Mouse (Mus musculus) lung, adult 2 months (tissue): ENCODE results near the gene Slc4a5. TPM values are rescaled to one million over a fixed set of nuclear protein-coding genes. Genes with fewer than 3 reads are reported as not detected.

Experiments used
- DNase-seq: peaks from one replicate; pipeline ENCODE4 v3.0.0; 2022
- H3K4me1 ChIP-seq: fragments of 200-500 bp; 2 replicates; pipeline ENCODE4 v1.6.1; 2011; ENCODE audit warnings: low read length; ENCODE audit not compliant: control insufficient read depth, insufficient read depth
- H3K4me3 ChIP-seq: fragments of 200-500 bp; replicated peaks from 2 replicates; pipeline ENCODE3; 2011; ENCODE audit warnings: low read depth, mild to moderate bottlenecking, control low read depth, low read length; ENCODE audit errors: extremely low read depth
- CTCF ChIP-seq: fragments of 200-500 bp; IDR thresholded peaks from 2 replicates; pipeline ENCODE4 v1.5.1; 2011; ENCODE audit warnings: mild to moderate bottlenecking, low read length, control low read depth; ENCODE audit not compliant: insufficient read depth
- POLR2A ChIP-seq: fragments of 200-500 bp; IDR thresholded peaks from 2 replicates; pipeline ENCODE4 v1.6.1; 2011; ENCODE audit warnings: low read depth, mild to moderate bottlenecking, control low read depth, low read length, borderline replicate concordance; ENCODE audit errors: extremely low read depth
- WGBS: fragments of 180-500 bp; shearing (Covaris S2); methylation state at CpG from one replicate; pipeline ENCODE4 v1.1.7; 2018; 5-methylcytosine and 5-hydroxymethylcytosine counted together
- polyA plus RNA-seq: library from polyadenylated mRNA; depleted of rRNA; stranded (reverse); fragments of >200 nt; gene quantifications from 2 replicates; pipeline ENCODE4 v1.2.3, GENCODE M21; 2012

The Slc4a5 gene
- polyA plus RNA-seq, 1 experiment = 62.3 TPM

GRCm38 (mm10) chr6:83186946-83187345, 32.7 kb upstream of the Slc4a5 start:
- 91% methylated on average over 2 of the region's 2 CpGs for WGBS
- TF ChIP-seq POLR2A = no peak
- no peak for TF ChIP-seq CTCF
- DNase-seq = no peak

GRCm38 (mm10) chr6:83193571-83193970, 26.1 kb upstream of the Slc4a5 start:
- no peak for DNase-seq
- Histone ChIP-seq H3K4me3 (no peak overlapping the region), H3K4me1 (no peaks in the 10 kb centered on the region)
- no peak for TF ChIP-seq CTCF
- no peak for TF ChIP-seq POLR2A
- 82% methylated on average over 7 of the region's 7 CpGs for WGBS

More at GRCm38 (mm10) chr6:83186946-83187345, 32.7 kb upstream of the Slc4a5 start:
- H3K4me1 ChIP-seq = no peaks in the 10 kb centered on the region
- H3K4me3 ChIP-seq = no peak overlapping the region

- no peak for DNase-seq
- 60% methylated on average over 15 of the region's 15 CpGs for WGBS
- Histone ChIP-seq H3K4me1 (no peaks in the 10 kb centered on the region), H3K4me3 (no peak overlapping the region)
- TF ChIP-seq CTCF (no peak), POLR2A (no peak)
Measured at GRCm38 (mm10) chr6:83197345-83198004, 22.2 kb upstream of the Slc4a5 start.

GRCm38 (mm10) chr6:83203320-83203719, 16.3 kb upstream of the Slc4a5 start:
- H3K4me1 ChIP-seq = no peaks in the 10 kb centered on the region
- no peak overlapping the region for H3K4me3 ChIP-seq
- DNase-seq = no peak
- TF ChIP-seq POLR2A = no peak
- no peak for TF ChIP-seq CTCF
- WGBS = 82% methylated on average over 4 of the region's 4 CpGs

GRCm38 (mm10) chr6:83205851-83206250, 13.8 kb upstream of the Slc4a5 start:
- WGBS = 39% methylated on average over 3 of the region's 3 CpGs
- no peaks in the 10 kb centered on the region for H3K4me1 ChIP-seq
- TF ChIP-seq POLR2A = no peak; the same call in 1 of the 2 replicates
- no peak for DNase-seq
- peak overlapping the region; percentile 36 for H3K4me3 ChIP-seq

GRCm38 (mm10) chr6:83206321-83206720, 13.3 kb upstream of the Slc4a5 start:
- 47% methylated on average over 11 of the region's 11 CpGs for WGBS
- DNase-seq = no peak
- H3K4me3 ChIP-seq = peak overlapping the region; percentile 36
- TF ChIP-seq POLR2A (no peak), CTCF (no peak)
- H3K4me1 ChIP-seq = no peaks in the 10 kb centered on the region

GRCm38 (mm10) chr6:83207361-83208049, 12.1 kb upstream of the Slc4a5 start:
- Histone ChIP-seq H3K4me1 (no peaks in the 10 kb centered on the region), H3K4me3 (no peak overlapping the region)
- TF ChIP-seq POLR2A = no peak
- TF ChIP-seq CTCF = no peak
- WGBS = 60% methylated on average over 9 of the region's 9 CpGs
- no peak for DNase-seq

GRCm38 (mm10) chr6:83208050-83208400, 11.6 kb upstream of the Slc4a5 start:
- no peak overlapping the region for H3K4me3 ChIP-seq
- no peaks in the 10 kb centered on the region for H3K4me1 ChIP-seq
- no peak for DNase-seq
- WGBS = 89% methylated on average over 2 of the region's 2 CpGs
- TF ChIP-seq POLR2A (no peak), CTCF (no peak)

GRCm38 (mm10) chr6:83210495-83210894, 9.1 kb upstream of the Slc4a5 start:
- no peak for TF ChIP-seq POLR2A
- TF ChIP-seq CTCF = no peak
- H3K4me3 ChIP-seq = no peak overlapping the region
- no peaks in the 10 kb centered on the region for H3K4me1 ChIP-seq
- WGBS = 36% methylated on average over 2 of the region's 2 CpGs
- no peak for DNase-seq

GRCm38 (mm10) chr6:83211526-83211925, 8.1 kb upstream of the Slc4a5 start:
- no peak for DNase-seq
- no peaks in the 10 kb centered on the region for H3K4me1 ChIP-seq
- TF ChIP-seq CTCF (no peak), POLR2A (no peak)
- H3K4me3 ChIP-seq = no peak overlapping the region
- 39% methylated on average over 5 of the region's 5 CpGs for WGBS
